Mouse (Mus musculus): ENCODE results near the gene Tep1.
"Not testable (repeated sequence)": the region's sequence is repeated elsewhere in the genome, so short reads cannot be mapped to it uniquely, and the experiment has no call there.

Gene Tep1

DNA sequence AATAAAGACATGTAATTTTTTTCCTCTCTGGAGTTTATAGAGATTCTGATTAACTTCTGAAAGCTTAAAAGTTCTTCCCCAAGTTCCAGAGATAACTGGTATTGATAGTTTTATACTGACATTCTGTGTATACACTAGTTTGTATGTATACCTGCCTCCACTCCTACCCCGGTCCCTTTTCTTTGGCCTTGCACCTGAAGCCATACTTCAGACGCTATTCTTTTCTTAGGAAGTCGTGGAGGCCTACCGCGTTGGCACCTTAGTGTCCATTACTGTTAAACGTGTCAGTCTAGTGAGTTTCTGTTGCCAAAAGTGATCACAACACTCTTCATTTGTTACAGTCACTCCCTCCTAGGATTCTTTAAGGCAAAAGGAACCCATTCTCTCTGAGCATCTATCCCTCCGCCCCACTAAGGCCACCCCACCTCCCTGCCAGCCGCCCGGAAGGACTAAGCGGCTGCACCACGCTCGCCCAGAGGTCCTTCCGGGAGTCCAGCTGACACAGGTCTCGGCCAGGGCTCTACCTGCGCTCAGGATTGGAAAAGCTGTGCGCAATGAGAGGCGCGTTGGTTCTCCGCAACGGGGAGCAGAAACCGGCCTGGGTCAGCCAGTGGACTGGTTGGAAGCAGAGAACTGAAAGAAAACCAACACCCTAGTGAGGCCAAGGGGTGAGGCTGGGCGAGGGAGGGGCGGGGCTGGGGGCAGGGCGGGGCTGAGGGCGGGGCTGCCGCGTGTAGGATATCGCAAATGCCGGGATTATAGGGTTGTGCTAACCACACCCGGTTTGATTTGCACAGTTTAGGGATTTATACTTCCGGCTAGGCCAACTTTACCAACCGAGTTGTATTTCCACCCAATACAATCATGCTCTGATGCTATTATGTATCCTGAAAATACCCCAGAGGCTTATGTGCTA lies at the start of gene Tep1:
Tep1 (minus strand) TSS at position 672 of the 916 bp plus-strand sequence.
- peak; percentile 73 to 81 for DNase-seq

DNA sequence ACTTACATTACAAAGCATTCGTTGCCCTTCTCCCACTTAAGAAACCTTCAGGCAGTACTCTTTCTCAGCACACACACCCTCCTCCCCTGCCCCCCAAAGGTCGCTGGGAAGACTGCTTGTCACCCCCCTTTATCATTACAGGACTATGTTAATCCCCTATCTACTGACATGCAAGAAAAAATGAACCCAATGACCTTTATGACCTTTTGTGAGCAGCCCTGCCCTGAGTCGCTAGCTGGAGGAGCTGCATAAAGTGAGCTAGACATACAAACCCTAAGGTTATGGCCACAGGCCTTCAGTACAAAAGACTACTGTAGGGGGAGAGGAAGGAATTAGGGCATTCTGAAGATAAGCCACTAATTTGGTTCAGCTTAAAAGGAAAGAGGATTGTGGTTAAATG lies 41.0 kb upstream of the Tep1 start:
- no peak for DNase-seq

DNA sequence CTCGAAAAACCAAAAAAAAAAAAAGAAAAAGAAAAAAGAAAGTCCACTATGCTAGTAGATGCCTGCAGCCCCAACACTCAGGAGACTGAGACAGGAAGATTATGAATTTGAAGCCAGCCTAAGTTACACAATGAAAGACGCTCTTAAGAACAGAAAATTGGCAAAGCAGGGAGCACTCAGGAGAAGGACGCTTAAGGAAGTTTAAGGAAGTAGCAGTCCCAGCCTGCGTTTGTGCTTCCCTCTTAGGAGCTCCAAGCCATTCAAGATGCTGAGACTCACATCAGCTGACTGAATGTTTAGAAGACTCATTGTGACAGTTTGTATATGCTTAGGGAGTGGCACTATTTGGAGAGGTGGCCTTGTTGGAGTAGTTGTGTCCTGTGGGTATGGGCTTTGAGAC lies 37.8 kb upstream of the Tep1 start:
- no peak for DNase-seq

DNA sequence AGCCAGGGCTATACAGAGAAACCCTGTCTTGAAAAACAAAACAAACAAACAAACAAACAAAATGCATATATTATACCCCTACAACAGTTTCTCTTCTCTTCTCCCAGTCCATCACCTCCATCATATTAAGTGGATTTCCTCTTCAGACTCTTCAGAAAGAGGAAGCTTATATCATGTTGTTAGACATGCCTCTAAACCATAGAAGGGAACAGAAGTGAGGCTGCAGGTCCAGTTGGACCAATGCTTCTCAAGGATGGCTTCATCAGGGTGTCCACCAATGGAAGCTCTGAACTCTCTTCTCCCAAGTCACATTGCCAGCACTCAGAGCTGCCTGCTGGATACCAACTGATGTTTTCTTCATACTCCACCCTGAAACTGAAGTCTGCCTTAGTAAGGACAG lies 35.0 kb upstream of the Tep1 start:
- not testable (repeated sequence) for DNase-seq

DNA sequence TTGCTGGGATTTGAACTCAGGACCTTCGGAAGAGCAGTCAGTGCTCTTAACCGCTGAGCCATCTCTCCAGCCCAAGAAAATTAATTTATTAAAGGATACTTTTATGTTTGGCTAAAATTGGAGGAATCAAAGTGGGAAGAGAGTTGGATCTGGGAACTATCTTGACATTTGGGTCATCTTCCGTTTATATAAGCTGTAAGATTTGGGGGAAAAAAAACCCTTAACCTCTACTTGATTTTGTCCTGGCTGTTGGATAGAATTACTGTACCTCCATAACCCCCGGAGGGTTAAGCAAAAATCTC lies 34.4 kb upstream of the Tep1 start:
- DNase-seq: no peak

DNA sequence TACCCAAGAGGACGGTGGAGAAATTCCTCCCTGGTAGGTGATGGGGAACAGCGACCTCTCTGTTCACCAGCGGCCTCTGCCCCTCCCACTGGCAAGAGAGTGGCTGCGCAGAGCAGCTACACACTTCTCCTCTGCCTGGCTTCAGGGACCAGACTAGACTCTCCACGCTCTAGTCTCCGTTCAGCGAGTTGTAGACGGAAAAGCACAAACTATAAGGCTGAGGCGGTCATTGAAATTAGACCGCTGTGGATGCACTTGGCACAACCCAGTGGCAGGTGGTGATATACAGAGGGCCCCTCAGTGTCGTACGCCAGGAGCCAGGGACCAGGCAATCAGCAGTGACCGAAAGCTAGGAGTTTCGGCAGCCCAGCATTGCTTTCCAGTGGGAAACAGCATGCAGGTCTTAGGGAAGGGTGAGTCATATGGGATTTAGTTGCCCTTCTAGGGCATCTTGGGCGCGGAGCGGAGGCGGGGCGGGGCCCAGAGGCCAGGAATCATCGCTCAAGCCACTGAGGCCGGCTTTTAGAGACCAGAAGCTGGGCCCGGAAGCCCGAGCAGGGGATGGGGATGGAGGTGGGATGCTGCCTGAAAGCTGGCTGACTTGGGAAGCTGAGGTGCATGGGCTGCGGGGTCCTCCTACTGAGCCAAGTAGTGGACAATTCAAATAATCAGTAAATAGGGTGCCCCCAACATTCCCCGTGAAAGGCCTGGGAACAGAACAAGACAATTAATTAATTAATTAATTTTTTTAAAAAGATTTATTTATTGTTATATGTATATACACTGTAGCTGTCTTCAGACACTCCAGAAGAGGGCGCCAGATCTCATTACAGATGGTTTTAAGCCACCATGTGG lies 33.8 kb upstream of the Tep1 start:
- DNase-seq: peak; percentile 19 to 57

DNA sequence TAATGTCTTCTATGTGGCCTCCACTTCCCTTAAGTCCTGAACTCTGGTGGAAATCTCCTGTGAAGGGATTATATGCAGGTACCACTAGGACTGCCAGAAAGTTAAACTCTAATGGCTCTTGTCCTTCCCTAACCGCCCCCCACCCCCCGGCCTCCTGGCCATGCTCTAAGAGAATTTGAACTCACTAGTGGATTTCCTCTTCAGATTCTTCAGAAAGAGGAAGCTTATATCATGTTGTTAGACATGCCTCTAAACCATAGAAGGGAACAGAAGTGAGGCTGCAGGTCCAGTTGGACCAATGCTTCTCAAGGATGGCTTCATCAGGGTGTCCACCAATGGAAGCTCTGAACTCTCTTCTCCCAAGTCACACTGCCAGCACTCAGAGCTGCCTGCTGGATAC lies 27.6 kb upstream of the Tep1 start:
- not testable (repeated sequence) for DNase-seq

DNA sequence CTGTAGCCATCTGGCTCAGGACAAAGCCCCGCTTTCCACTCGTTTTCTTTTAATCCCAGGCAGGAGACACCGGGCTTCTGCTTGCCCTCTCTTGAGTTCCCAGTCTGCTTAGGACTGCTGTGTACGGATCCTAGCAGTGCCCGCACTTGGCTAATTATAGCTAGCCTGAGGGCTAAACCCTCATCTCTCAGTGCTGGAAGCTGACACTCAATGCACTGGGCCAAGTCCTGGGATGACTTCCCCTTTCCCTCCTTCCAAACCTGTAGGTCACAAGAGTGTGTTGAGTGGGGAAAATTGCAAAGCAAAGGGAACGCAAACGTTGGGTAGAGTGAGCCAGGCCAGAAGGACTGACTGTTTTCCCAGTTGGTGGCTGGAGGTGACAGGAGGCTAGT lies 27.0 kb upstream of the Tep1 start, which contains the start of gene Klhl33:
Klhl33 (minus strand) TSS at position 134 of the 392 bp plus-strand sequence.
- DNase-seq: no peak

DNA sequence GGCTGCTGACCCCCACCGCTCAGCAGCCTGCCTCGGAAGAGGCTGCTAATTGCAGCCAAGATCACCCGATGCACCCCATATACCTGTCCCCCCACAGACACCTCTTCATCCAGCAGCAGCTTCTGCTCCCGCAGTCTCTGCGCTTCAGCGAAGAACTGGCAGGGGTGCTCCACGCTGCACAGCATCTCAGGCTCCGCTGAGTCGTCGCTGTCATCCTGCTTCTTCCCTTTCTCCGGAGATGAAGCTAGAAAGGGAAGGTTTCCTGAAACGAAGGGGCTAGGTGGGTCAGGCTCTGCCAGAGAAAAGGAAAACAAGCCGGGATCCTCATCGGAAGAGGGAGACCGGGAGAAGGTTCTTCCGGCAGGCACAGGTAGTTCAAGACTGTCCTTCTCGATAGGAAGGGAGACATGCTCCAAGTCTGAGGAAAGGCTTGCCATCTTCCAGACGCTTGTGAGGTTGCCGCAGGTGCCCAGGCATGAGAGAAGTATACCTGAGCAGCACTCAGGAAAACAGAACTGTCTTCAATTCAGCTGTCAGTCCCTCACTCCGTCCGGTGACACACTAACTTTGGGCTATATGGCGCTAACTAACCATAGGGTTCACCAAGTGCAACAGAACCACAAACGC lies 26.5 kb upstream of the Tep1 start:
- peak in 1 of 2 experiments; percentile 26 for DNase-seq

DNA sequence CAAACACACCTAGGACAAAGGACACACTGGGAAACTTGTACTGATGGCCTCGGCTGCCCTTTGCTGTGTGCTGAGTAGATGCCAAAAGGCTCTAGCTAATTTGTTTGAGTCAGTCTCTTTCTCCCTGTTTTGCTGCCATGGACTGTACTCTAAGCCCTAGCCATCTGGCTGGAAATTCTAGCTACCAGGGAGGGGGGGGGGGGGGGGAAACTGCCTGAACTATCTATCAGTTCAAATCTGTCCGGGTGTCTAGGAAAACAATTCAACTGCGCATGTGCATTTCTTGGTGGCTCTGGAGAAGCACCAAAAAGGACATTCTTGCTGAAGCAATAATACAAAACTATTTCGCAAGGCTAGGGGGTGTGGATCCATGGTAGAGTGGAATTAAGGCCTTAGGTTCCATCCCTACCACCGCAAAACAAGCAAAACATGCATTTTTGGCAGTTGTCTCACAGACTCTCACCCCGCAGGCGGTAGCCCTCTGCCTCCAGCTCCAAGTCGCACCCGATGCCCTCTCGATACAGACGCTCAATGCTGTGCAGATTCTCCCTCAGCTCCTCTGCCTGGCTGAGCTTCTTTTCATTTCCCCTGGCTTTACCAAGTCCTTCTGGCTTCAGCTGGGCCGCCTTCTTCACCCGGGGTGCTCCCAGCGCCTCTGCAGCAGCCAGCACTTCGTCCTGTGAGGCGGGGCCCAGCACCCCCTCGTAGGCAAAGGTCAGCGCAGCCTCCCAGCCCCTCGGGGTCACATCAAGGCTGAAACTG lies 25.8 kb upstream of the Tep1 start:
- DNase-seq: peak; percentile 49 to 65

DNA sequence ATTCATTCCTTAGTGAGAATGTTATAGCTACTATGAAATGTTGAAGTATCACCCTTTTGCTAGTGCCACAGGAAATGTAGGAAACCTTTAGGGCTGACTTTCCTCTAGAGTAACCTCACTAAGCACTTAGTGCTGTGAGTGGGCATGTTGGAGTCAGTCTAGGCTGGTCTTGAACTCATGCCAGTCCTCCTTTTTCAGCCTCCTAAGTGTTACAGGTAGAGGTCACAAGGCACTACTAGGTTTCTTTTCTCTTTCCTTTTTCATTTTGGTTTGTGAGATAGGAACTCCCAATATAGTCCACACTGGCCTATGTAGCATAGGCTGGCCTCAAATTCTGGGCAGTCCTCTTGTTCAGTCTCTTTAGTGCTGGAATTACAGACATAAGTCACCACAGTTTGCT lies 25.0 kb upstream of the Tep1 start:
- DNase-seq: no peak

DNA sequence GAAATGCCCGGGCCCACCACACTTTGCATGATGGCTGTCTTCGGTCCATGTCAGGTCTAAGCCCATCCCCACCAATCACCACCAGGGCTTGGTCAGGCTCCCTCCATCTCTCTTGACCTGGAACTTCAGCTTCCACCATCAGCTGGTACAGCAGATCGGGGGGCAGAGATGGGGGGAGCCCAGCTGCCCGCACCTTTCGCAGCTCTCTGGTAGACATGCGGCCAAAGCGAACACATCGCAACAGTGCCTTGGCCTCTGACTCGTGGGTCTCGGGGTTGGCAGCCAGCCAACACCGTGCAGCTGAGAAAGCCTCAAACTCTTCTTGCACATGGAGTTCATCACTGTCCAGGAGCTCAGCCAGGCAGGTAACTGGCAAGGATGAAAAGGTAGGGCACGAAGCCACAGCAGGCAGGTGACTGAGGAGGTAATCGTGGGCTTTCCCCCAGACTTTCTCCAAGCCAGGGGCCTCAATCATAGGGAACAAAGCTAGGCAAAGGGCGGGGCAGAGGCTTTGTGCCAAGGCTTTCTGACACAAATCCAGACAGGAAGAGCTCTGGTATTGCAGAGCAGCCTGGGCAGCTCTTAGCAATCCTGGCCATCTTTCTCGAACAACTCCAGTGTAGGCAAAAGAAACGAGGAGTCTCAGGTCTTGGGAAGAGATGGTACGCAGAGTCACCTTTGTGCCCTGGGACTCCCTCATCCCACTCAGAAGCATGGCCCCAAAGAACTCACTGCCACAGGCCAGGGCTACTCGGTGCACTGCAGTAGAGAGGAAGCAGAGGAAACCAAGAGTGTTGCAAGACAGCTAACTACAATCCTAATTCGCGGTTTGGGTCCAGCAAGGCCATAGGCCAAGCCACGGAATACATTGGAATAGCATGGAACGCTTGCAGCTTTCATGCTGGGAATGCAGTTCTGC lies 22.4 kb upstream of the Tep1 start:
- DNase-seq: no peak

DNA sequence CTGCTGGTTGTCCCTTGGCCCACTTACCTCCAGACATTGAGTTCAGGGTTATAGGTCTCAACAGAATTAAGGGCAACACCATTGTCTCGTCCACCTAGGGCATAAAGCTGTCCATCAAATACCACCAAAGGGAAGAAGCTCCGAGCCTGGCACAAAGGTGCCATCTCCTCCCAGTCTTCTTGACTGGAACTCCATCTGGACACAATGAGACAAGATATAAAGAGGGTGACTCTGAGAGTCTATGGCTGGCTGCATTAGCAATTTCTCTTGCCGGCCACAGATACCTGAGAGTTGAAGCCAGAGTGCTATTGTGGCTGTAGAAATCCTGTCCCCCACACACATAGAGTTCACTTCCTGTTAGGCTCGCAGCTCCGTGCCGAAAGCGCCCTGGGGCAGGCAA lies 21.7 kb upstream of the Tep1 start:
- no peak for DNase-seq

DNA sequence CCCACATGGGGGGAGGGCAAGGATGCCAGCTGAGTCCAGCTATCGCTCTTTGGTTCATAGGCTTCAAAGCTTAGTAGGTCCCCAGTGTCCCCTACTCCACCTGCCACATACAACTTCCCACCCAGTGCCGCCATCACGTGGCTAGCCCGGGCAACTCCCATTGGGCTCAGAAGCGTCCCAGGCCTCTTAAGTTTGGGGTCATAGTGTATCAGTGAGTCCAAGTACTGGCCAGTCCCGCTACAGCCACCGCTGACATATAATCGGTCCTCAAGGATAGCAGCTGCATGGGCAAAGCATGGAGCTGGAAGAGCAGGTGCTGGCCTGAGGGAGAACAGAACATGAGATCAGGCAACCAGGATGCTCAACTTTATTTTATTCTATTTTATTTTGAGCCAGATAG lies 21.3 kb upstream of the Tep1 start:
- DNase-seq: no peak

DNA sequence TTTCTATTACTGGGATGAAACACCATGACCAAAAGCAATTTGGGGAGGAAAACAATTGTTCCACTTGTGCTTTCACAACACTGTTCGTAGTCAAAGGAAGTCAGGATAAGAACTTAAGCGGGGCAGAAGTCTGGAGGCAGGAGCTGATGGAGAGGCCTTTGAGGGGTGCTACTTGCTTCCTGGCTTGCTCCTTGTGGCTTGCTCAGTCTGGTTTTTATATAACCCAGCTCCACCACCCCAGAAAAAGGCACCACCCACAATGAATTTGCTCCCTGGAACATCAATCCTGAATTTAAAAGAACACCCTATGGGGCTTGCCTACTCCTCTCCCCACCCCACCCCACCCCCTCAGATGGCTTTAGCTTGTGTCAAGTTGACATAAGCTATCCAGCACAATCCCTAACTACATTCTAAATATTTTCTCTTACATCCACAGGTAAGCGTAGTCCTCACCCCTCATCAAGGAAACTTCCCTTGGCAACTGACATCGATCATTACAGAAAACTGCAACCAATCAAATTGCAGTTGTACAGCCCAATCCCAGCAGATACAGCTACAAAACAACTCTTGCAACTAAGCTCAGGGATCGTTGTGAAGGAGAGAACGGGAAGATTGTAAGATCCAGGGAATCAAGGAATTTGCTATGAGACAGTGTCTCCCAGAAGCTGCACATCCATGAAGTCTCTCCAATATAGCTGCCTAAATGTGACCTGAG lies 6.0 kb upstream of the Tep1 start:
- DNase-seq: no peak

DNA sequence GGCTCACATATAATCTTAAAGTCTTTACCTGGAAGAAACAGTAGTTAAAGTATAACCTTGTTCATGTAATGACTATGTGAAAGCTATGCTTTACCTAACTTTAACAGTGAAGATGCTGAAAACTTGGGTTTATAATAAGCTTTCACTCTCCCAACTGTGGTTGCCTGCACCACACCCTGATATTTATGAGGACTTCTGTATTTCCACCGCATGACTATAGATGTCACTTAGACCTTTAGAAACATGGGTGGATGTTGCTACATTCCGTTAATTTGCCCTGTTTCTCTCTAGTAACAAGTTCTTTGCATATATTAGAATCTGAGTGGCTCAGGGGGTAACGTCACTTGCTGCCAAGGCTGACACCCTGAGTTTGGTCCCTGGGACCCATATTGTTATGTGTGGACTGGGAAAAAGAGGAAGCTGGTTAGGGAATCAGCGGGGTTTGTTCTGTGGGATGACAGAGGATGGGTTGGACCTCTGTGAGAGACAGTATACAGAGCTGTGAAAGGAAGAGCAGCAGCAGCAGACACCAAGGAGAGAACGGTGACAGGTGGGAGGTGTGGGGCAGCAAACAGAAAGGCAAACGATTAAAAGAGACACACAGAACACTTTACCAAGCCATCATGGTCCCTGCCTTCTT lies 5.4 kb upstream of the Tep1 start:
- DNase-seq: no peak

DNA sequence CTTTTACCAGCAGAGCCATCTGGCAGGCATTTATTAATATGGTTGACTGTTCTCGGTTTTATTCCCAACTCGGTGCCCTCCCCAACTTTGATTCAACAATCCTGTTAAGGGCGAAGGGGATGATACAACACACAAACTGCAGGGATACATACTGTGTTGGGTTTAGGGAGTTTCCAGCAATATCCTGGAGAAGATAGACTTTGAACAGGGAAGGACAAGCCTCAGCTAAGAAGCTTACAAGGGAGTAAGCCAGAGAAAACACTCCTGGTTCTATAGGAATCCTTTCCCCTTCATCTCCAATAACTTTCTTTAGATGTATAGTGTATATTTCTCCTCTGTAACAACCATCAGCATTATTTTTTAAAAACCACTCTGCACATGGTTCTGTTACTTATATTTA lies 4.8 kb upstream of the Tep1 start:
- no peak for DNase-seq

DNA sequence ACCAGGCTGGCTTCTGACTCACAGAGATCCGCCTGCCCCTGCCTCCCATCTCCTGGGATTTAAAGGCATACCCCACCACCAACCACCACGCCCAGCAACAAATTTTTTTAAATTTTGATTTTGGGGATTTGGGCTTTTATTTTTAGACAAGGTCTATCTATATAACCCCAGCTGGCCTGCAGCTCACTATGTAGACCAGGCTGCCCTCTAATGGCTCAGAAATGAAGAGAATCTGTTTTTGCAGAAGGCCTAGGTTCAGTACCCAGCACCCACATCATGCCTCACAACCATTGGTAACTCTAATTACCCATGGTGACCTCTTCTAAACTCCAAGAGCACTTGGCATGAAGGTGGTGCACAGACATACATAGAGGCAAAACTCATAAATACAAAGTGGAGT lies 924 bp upstream of the Tep1 start:
- DNase-seq: no peak

DNA sequence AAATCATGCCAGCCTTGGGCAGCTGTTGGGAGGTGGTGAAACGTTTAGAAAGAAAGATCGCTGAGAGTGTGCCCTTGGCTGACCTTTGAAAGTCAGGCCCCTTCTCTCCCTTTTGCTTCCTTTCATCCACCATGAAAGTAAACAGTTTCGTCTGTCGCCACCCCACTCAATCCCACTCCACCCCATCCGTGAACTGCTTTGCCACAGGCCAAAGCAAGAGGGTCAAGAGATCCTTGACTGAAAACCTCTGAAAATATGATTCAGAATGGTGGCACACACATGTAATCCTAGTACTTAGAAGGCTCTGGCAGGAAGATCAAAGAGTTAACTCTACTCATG lies 414 bp upstream of the Tep1 start:
- DNase-seq: no peak

DNA sequence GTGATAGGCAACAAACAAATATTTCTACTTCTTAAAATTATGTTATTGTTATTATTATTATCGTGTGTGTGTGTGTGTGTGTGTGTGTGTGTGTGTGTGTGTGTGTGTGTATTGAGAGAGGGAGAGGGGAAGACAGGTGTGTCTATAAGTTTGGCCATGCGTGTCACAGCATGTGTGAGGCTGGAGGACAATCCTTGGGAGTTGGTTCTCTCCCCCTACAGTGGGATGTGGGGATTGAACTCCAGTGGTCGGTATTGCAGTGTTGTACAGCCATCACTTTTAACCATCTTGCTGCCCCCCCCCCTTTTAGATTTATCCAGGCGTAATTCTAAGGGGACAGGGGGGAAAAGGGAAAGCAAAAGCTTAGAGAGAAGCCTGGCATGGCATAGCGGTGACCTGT lies 1.7 kb downstream of the Tep1 start:
- DNase-seq: no peak

DNA sequence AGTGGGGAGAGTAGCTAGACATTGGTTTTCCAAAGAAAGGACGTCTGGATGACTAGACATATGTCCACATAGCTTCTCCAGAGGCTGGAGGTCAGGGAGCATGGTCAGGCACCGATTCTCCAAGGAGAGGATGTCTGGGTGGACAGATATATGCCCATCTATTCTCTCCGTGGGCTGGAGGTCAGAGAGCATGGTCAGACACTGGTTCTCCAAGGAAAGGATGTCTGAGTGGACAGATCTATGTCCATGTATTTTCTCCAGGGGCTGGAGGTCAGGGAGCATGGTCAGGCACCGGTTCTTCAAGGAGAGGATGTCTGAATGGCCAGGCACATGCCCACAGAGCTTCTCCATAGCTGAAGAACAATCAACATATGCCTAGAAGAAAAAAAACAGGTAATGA lies 2.1 kb downstream of the Tep1 start:
- no peak for DNase-seq

All from kidney, postnatal 36 days (tissue).